Mouse (Mus musculus) frontal cortex, adult 2 months (tissue): ENCODE measurements around the gene Tnfsf14. TPM values are rescaled to one million over a fixed set of nuclear protein-coding genes. Genes with fewer than 3 reads are reported as not detected.

ENCODE experiments used
- DNase-seq, 2 experiments: peaks; one replicate each; pipeline ENCODE4 v3.0.0; 2022; ENCODE audit warnings: low spot score in 1 of 2; ENCODE audit errors: extremely low spot score in 1 of 2
- polyA plus RNA-seq: library from polyadenylated mRNA; depleted of rRNA; stranded (reverse); fragments of >200 nt; gene quantifications from 2 replicates; pipeline ENCODE4 v1.2.3, GENCODE M21; 2012; rRNA removed

Gene Tnfsf14
- not detected in 2 replicates for polyA plus RNA-seq

DNA sequence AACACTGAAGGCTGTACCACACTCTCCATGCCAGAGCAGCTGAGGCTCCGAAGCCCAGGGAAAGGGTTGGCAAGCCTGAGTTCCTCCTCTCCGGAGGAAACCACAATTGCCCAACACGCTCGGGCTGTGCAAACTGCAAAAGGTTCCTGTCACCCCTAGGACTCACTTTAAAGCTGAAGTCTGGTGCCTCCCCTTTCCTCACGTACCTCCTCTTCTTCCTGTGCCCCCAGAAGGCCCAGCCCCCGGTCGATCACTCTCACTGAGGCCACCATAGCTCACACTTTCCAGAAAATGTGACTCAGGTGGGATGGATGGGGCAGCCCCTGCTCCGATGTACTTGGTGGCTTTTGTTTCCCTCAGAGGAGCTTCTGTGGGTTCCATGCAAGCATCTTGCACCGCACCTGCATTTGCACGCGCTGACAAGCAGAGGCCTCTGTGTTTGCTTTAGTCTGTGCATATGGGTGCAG, at the start of gene Tnfsf14:
Gene Tnfsf14 (minus strand): TSS at position 137 of the 467 bp plus-strand sequence.
- no peak for DNase-seq

DNA sequence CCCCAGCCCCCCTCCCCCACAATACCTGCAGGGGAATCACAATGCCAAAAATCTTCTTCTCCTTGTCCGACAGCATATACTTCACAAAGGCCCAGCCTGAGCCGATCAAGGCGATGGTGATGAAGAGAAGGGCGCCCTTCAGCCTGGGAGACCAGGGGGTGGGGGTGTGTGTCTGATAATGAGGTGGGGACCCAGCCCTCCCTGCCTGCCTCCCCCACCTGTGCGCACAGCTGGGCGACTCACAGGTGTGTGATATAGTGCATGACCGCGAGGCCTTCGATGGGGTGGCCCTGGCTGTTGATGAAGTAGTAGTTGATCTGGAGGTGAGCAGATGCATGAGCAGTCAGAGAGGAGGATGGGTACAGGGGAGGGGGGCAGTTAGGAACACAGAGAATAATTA, 43.2 kb upstream of the Tnfsf14 start:
- no peak for DNase-seq

GRCm38 (mm10) chr17:57235803-57236202, 41.8 kb upstream of the Tnfsf14 start:
- no peak for DNase-seq

GRCm38 (mm10) chr17:57234254-57234928, 40.4 kb upstream of the Tnfsf14 start:
- no peak for DNase-seq

DNA sequence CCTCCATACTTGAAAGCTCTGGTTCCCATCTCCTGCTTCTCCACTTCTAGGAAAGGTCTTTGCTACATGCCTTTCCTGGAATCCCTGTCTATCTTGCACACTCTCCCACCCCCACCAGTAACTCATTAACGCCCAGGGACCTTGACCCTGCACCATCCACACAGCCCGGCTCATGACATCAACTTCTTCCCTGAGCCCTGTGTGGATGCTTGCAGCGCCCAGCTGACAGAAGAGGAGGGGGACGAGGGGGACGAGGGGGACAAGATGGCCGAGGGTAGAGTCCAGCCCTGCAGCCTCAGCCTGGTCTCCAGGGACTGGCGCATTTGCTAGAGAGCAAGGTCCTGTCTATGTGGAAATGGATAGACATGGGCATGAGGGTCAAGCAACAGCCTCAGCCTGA, 39.1 kb upstream of the Tnfsf14 start:
- DNase-seq = no peak

DNA sequence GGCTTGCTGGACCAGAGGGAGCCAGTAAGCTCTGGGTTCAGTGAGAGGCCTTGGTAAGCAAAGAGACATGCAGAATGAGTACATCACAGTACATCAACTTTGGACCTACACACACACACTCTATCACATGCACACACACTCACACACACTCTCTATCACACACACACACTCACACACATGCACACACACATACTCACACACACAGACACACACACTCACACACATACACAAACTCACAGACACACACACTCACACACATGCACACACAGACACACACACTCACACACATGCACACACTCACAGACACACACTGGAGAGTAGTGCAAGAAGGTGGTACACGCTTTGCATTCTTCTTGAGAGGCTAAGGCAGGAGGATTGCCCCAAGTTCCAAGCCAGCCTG, 38.2 kb upstream of the Tnfsf14 start:
- no peak for DNase-seq

GRCm38 (mm10) chr17:57231321-57231771, 37.4 kb upstream of the Tnfsf14 start:
- no peak for DNase-seq

GRCm38 (mm10) chr17:57230728-57231125, 36.8 kb upstream of the Tnfsf14 start:
- DNase-seq = no peak

DNA sequence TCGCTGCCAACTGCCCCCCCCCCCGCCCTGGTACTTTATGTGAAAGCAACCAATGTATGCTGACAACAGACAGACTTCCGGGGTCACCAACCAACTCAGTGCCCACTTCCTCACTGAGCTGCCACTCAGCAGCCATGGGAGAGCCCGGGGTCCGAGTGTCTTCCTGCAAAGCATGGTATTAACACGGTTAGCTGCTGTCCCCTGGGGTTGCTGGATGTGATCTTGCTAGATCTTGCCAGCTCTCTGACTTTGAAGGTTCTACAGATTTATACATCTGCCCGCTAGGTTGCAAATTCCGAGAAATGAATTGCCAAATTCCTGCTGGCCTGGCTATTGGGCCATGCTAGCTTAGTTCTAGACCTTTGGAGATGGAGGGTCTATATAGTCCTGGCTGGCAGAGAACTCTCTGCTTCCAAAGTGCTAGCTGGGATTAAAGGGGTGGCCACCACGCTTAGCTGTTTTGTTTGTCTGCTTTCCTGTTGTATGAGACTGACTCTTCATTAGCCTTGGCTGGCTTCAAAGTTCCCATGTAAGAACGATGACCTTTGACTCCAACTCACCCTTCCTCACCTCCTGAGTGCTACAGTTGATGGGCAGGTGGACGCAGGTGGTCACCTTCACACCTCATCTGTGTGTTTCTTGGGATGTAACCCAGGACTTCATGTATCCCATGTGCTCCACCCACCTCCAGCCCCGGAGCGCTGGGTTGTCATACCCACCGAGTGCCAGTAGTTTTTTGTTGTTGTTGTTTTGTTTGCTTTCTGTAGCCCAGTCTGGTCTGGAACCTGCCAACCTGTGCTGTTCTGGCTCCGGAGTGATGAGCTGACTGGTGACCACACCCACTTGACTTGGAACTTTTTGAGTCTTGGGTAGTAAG, 36.1 kb upstream of the Tnfsf14 start:
- no peak for DNase-seq

- DNase-seq = no peak
Measured at GRCm38 (mm10) chr17:57228873-57229272, 34.9 kb upstream of the Tnfsf14 start.

GRCm38 (mm10) chr17:57228014-57228413, 34.0 kb upstream of the Tnfsf14 start, which contains the start of gene C3:
Gene C3 (minus strand): TSS chr17:57228136.
- DNase-seq = no peak

- no peak for DNase-seq
Measured at GRCm38 (mm10) chr17:57227468-57227867, 33.5 kb upstream of the Tnfsf14 start.

GRCm38 (mm10) chr17:57223313-57223712, 29.3 kb upstream of the Tnfsf14 start:
- no peak for DNase-seq

DNA sequence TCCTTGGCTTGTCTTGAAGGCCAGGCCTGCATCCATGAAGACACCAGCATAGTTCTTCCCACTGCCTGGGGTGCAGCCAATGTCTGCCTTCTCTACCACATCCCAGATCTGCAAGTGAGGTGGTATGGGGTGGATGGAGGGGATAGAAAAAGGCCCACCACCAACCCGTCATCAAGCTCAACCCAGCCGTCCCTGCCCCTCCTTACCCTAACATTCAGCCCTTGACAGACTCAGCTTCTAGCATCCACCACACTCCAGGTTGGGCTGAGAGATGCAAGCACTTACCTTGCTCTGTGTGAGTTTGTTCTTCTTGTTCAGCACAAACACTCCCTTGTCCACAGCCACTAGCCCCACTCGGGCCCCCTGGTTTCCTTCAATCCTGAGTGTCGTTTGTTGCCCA, 27.9 kb upstream of the Tnfsf14 start:
- no peak for DNase-seq

- DNase-seq = peak in 1 of 2 experiments; percentile 10
Measured at GRCm38 (mm10) chr17:57219884-57220207, 25.9 kb upstream of the Tnfsf14 start.

- DNase-seq = peak in 1 of 2 experiments; percentile 73
Measured at GRCm38 (mm10) chr17:57219167-57219883, 25.3 kb upstream of the Tnfsf14 start.

GRCm38 (mm10) chr17:57218335-57218900, 24.4 kb upstream of the Tnfsf14 start:
- DNase-seq = no peak

- peak in 1 of 2 experiments; percentile 8 for DNase-seq
Measured at GRCm38 (mm10) chr17:57214676-57215387, 20.9 kb upstream of the Tnfsf14 start.

- DNase-seq = no peak
Measured at GRCm38 (mm10) chr17:57211501-57211900, 17.5 kb upstream of the Tnfsf14 start.

GRCm38 (mm10) chr17:57209330-57209729, 15.4 kb upstream of the Tnfsf14 start:
- DNase-seq = no peak
